Mouse (Mus musculus) hindbrain, embryonic 13.5 days (tissue): Measurements from ENCODE around the gene Slc6a8. TPM values are rescaled to one million over a fixed set of nuclear protein-coding genes. Genes with fewer than 3 reads are reported as not detected.

ENCODE experiments used
- ATAC-seq: fragments of 200-750 bp; cut with Nextera tagmentation; 2 replicates; pipeline ENCODE4 v1.8.0; 2017; ENCODE audit warnings: moderate TSS enrichment; ENCODE audit not compliant: low FRiP score
- H3K27ac ChIP-seq: fragments of 300-500 bp; sonication (generic); 2 replicates; pipeline ENCODE4 v1.5.1; 2015; ENCODE audit warnings: inconsistent platforms, mild to moderate bottlenecking, moderate library complexity
- H3K27me3 ChIP-seq: fragments of 300-500 bp; sonication (generic); 2 replicates; pipeline ENCODE4 v1.6.1; 2015; ENCODE audit warnings: mild to moderate bottlenecking, inconsistent platforms
- H3K36me3 ChIP-seq: fragments of 300-500 bp; sonication (generic); 2 replicates; pipeline ENCODE4 v1.6.1; 2015; ENCODE audit warnings: mild to moderate bottlenecking, inconsistent platforms
- H3K4me1 ChIP-seq: fragments of 300-500 bp; sonication (generic); replicated peaks from 2 replicates; pipeline ENCODE4 v1.6.1; 2015; ENCODE audit warnings: inconsistent platforms
- H3K4me2 ChIP-seq: fragments of 300-500 bp; sonication (generic); 2 replicates; pipeline ENCODE4 v1.6.1; 2015; ENCODE audit warnings: inconsistent platforms, mild to moderate bottlenecking, moderate library complexity
- H3K4me3 ChIP-seq: fragments of 300-500 bp; sonication (generic); 2 replicates; pipeline ENCODE4 v1.5.1; 2015; ENCODE audit warnings: mild to moderate bottlenecking, inconsistent platforms
- H3K9ac ChIP-seq: fragments of 300-500 bp; sonication (generic); 2 replicates; pipeline ENCODE4 v1.6.1; 2015; ENCODE audit warnings: mild to moderate bottlenecking, inconsistent platforms
- H3K9me3 ChIP-seq: fragments of 300-500 bp; sonication (generic); 2 replicates; pipeline ENCODE4 v1.6.1; 2016; ENCODE audit warnings: inconsistent platforms
- WGBS: fragments of 180-500 bp; shearing (Covaris S2); methylation state at CpG from one replicate; pipeline ENCODE4 v1.1.7; 2015; 5-methylcytosine and 5-hydroxymethylcytosine counted together
- polyA plus RNA-seq: library from polyadenylated mRNA; unstranded; fragments of >200 nt; fragmentation: Nextera tagmentation; extraction: Ambion mirVana; gene quantifications from 2 replicates; pipeline ENCODE4 v1.2.1, GENCODE M21; 2015

Gene Slc6a8
- polyA plus RNA-seq, 1 experiment from 2014 or later = 7.3 TPM

DNA sequence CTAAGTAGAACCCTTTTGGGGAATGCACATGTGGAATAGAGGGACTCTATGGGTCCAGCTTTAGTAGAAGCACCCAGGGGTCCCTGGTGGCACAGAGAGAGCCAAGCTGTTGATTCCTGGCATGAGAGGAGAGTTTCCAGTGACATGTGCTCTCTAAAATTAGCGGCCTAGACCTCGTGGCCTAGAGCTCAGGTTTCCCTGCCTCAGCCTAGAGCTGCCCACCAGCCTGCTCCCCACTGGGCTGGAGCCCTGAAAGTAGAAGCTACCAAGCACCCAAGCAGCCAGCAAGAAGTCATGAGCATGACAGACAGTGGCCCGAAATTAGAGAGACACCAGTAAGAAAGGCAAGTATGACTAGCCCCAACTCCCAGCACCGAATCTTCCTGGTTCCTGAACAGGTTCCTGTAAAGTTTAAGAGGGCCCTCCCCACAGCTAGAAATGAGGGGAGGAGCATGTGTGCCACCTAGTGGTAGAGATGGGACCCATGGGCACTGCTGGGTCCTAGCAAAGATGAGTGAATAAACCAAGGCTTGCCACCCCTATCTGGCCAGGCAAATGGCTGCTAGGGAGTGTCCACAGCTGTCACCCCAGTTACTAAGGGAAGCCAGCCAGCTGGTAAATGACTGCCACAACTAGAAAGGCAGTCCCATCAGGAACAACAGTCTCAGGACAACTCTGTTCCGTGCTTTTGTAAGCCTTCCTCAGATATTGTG, 18.1 kb downstream of the Slc6a8 start:
- 0 out of 2 replicates have a peak, but pooled peaks have one; percentile 24 for ATAC-seq
- H3K27ac ChIP-seq = no peak overlapping the region
- no peaks in the 10 kb centered on the region for H3K27me3 ChIP-seq
- 79% methylated on average over 5 of the region's 5 CpGs for WGBS
- no peak overlapping the region for H3K4me2 ChIP-seq
- no peak overlapping the region for H3K4me3 ChIP-seq
- no peak overlapping the region for H3K9ac ChIP-seq
- H3K36me3 ChIP-seq = peaks cover 23% of the 10 kb centered on the region
- no peaks in the 10 kb centered on the region for H3K4me1 ChIP-seq
- no peaks in the 10 kb centered on the region for H3K9me3 ChIP-seq

DNA sequence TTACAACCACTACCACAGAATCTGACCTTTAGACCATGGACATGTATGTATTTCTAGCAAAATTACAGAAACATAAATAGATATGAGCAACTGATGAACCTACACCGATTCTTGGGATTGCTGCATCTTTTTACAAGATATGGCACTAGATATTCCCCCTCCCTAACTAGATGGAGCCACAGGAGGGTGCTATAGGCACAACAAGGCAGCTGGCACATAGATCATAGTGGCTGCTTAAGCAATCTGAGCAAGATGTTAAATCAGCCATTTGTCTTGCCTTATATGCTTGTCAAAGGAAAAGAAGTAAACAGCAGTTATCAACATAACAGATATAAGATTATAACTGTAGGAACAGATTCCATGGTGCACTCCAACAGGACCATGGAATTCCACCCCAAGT, 27.5 kb downstream of the Slc6a8 start:
- H3K27ac ChIP-seq = no peak overlapping the region
- ATAC-seq = no peak
- H3K4me3 ChIP-seq = no peak overlapping the region
- H3K4me2 ChIP-seq = no peak overlapping the region
- no peaks in the 10 kb centered on the region for H3K4me1 ChIP-seq
- no peak overlapping the region for H3K9ac ChIP-seq
- H3K27me3 ChIP-seq = no peaks in the 10 kb centered on the region
- WGBS = 85% methylated on average over 1 of the region's 1 CpGs
- H3K36me3 ChIP-seq = peaks cover 9% of the 10 kb centered on the region; the same call in 1 of the 2 replicates
- no peaks in the 10 kb centered on the region for H3K9me3 ChIP-seq

DNA sequence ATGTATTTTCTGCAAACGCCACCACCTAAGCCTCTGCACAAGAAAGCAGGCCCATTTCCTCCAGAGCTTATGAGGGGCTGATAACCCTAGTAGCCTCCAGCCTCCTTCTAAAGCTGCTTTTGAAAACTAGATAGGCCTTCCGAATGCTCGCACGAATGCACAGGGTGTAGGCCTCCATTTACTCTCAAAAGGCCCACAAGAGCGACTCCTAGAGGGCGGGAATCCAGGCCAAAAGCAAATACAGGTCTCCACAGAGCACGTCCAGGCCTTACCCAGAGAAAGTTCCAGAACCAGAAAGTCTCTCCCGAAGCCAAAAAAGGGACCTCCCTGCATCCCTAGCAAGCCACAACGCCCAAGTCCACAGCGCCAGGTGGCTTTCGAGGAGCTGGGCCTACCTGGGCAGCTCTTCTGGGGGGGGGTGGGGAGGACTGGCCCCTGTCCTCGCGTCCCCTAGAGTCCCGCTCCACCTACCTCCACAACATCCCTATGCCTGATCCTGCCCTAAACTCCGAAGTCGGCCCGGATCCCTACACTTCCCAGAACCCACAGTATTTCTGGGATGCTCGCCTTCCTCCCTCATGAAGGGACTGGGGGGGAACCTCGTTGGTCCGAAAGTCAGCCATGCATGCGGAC, 42.6 kb downstream of the Slc6a8 start:
- Histone ChIP-seq H3K27me3 (no peaks in the 10 kb centered on the region), H3K36me3 (peaks cover 5% of the 10 kb centered on the region; the same call in 1 of the 2 replicates), H3K4me1 (peaks cover 38% of the 10 kb centered on the region), H3K4me3 (peak overlapping the region; percentile 48), H3K27ac (peak overlapping the region; percentile 79), H3K9me3 (no peaks in the 10 kb centered on the region), H3K4me2 (peak overlapping the region; percentile 67), H3K9ac (peak overlapping the region; percentile 69)
- WGBS = 25% methylated on average over 21 of the region's 21 CpGs
- ATAC-seq = peak; percentile 1

DNA sequence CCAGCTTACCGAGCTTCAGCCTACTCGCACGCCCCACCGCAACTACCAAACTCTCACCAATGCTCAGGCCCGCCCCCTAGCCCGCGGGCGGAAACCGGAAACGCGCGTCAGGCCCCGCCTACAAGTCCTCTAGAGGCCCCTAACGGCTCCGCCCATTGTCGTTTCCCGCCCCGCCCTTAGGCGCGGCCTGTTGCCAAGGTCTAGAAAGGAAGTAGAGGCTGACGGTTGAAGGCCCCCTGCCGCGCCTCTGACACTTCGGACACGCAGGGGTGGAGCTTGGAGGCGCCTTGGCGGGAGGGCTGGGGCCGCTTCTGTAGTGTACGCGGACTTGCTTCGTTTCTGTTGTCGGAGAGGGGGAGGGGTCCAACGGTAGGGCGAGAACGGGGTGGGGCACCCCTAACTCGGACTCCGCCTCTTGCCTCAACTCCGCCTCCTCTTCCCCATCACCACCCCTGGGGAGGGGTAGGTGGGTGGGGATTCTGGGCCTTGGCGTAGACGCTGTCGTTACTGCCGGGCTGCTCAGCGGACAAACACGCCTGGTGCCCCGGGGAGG, 43.2 kb downstream of the Slc6a8 start, which contains the start of the genes Bcap31 and Abcd1:
Gene Bcap31 (minus strand): TSS at position 67 of the 553 bp plus-strand sequence.
Gene Abcd1 (plus strand): TSS at position 489 of the 553 bp plus-strand sequence.
- H3K27me3 ChIP-seq = no peaks in the 10 kb centered on the region
- 11% methylated on average over 35 of the region's 45 CpGs for WGBS
- H3K9me3 ChIP-seq = no peaks in the 10 kb centered on the region
- H3K36me3 ChIP-seq = peaks cover 1% of the 10 kb centered on the region; the same call in 1 of the 2 replicates
- H3K27ac ChIP-seq = peak within 1 kb of the TSS; percentile 79
- H3K4me2 ChIP-seq = peak within 1 kb of the TSS; percentile 67
- H3K4me3 ChIP-seq = peak within 1 kb of the TSS; percentile 48
- H3K4me1 ChIP-seq = peaks cover 38% of the 10 kb centered on the region
- ATAC-seq = peak; percentile 94
- H3K9ac ChIP-seq = peak within 1 kb of the TSS; percentile 69

DNA sequence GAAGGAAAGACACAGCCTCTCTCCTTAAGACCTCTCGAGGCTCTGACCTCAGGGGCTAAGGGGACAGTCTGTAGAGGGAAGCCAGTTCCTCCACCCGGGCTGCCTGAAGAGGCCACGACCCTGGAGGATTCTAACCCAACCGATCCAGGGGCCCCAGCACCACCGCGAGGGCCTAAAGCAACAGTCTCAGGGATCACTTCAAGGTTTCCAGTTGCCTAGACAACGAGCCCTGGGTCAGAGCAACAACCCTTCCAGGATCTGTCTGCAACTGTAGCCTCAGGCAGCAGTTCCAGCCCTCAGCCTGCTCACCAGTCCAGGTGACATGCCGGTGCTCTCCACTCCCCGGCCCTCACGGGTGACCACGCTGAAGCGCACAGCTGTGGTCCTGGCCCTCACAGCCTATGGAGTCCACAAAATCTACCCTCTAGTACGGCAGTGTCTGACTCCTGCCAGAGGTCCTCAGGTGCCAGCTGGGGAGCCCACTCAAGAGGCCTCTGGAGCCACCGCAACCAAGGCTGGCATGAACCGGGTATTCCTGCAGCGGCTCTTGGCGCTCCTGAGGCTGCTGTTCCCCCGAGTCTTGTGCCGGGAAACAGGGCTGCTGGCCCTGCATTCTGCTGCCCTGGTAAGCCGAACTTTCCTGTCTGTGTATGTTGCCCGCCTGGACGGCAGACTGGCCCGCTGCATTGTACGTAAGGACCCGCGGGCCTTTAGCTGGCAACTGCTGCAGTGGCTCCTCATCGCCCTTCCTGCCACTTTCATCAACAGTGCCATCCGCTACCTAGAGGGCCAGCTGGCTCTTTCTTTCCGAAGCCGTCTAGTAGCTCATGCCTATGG, 44.0 kb downstream of the Slc6a8 start:
- no peaks in the 10 kb centered on the region for H3K9me3 ChIP-seq
- H3K27ac ChIP-seq = peak overlapping the region; percentile 79
- peak overlapping the region; percentile 48 for H3K4me3 ChIP-seq
- WGBS = 32% methylated on average over 29 of the region's 30 CpGs
- H3K9ac ChIP-seq = peak overlapping the region; percentile 69
- no peaks in the 10 kb centered on the region for H3K27me3 ChIP-seq
- H3K36me3 ChIP-seq = peaks cover 7% of the 10 kb centered on the region; the same call in 1 of the 2 replicates
- ATAC-seq = peak; percentile 60
- peaks cover 38% of the 10 kb centered on the region for H3K4me1 ChIP-seq
- H3K4me2 ChIP-seq = peak overlapping the region; percentile 67

DNA sequence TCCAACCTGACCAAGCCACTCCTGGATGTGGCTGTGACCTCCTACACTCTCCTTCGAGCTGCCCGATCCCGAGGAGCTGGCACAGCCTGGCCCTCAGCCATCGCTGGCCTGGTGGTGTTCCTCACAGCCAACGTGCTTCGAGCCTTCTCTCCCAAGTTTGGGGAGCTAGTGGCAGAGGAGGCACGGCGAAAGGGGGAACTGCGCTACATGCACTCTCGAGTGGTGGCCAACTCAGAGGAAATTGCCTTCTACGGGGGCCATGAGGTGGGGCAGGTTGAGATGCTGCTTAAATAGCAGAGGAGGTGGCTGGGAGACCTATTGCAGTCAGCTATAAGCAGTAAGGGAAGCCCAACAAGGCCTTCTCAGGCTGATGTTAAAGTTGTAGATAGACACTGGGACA, 44.7 kb downstream of the Slc6a8 start:
- 79% methylated on average over 11 of the region's 11 CpGs for WGBS
- Histone ChIP-seq H3K4me1 (peaks cover 38% of the 10 kb centered on the region), H3K4me3 (peak overlapping the region; percentile 48; the same call in 1 of the 2 replicates), H3K9ac (peak overlapping the region; percentile 24; the same call in 1 of the 2 replicates), H3K36me3 (peaks cover 7% of the 10 kb centered on the region; the same call in 1 of the 2 replicates), H3K27ac (no peak overlapping the region), H3K27me3 (no peaks in the 10 kb centered on the region), H3K9me3 (no peaks in the 10 kb centered on the region), H3K4me2 (peak overlapping the region; percentile 67)
- no peak for ATAC-seq

DNA sequence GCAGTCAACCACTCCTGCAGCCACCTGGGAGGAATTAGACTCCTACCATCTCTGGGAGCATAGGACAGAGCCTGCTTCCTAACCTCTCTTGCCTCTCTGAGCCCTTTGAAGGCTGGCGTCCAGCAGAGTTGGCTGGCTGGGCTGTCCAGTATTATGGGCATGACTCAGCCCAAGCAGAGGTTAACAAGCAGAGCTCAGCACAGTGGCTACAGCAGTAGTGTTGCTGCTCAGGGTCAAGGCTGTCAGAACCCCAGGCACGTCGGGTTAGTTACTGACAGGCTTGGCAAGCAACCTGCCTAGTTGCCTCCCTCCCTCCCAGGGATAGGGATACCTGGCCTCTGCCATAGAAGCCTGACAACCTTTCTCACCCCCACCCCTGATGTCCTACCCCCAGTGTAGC, 45.3 kb downstream of the Slc6a8 start:
- peak overlapping the region; percentile 23 for H3K4me2 ChIP-seq
- 45% methylated on average over 3 of the region's 3 CpGs for WGBS
- H3K9me3 ChIP-seq = no peaks in the 10 kb centered on the region
- H3K27ac ChIP-seq = no peak overlapping the region
- no peak for ATAC-seq
- H3K36me3 ChIP-seq = peaks cover 7% of the 10 kb centered on the region; the same call in 1 of the 2 replicates
- H3K27me3 ChIP-seq = no peaks in the 10 kb centered on the region
- no peak overlapping the region for H3K4me3 ChIP-seq
- H3K9ac ChIP-seq = 0 out of 2 replicates have a peak overlapping the region, but pooled peaks have one; percentile 24
- peaks cover 38% of the 10 kb centered on the region for H3K4me1 ChIP-seq

DNA sequence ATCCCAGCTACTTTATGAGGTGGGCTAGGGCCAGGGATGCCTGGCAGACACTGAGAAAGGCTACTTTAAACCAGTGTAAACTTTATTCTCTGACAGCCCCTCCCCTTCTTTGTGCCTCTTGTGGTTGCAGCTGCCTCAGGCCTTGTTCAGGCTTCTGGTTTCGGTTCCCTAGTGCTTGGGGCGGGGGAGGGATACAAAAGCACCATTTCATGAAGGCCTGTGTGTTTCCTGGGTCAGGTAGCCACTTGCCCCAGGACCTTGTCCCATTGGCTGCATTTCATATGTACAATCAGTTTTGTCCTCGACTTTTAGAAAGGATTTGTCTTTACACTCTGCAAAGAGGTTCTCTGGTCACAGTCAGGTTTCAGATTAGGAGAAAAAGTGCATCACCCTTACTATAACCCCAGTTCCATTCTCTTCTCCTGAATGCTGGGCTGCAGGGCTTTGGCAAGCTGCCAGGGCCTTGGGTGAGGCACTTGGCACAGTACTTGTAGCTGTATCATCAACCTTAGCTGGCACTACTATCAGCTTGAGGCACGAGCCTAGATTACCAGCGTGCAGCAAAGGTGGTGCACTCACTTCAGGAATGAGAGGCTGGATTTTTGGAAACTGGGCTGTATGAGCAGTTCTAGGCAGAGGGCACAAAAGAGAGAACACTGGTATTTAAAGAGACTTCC, 45.9 kb downstream of the Slc6a8 start:
- WGBS = 52% methylated on average over 4 of the region's 5 CpGs
- H3K4me3 ChIP-seq = no peak overlapping the region
- no peak overlapping the region; the same call in 1 of the 2 replicates for H3K9ac ChIP-seq
- ATAC-seq = no peak
- H3K36me3 ChIP-seq = peaks cover 7% of the 10 kb centered on the region; the same call in 1 of the 2 replicates
- H3K4me2 ChIP-seq = peak overlapping the region; percentile 23
- no peaks in the 10 kb centered on the region for H3K9me3 ChIP-seq
- H3K27ac ChIP-seq = no peak overlapping the region
- peaks cover 38% of the 10 kb centered on the region for H3K4me1 ChIP-seq
- no peaks in the 10 kb centered on the region for H3K27me3 ChIP-seq

DNA sequence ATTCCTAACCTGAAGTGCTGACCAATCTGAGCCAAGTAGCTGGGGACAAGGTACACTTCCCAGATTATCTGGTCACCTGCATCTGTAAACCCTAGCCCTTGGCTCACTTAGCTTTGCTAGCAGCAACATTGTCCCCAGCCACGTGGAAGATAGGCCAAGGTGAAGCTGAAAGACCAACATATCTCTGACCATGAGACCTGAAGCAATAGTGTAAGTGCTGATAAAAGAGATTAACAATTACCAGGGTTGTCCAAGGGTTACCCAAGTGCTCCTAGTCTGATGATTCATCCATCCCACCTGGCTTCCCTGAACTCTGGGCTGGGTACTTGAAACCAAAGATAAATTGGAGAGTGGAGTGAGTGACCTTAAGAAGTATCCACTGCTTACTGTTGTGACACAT, 58.0 kb downstream of the Slc6a8 start:
- WGBS = 50% methylated on average over 1 of the region's 1 CpGs
- Histone ChIP-seq H3K9ac (no peak overlapping the region), H3K36me3 (peaks cover 9% of the 10 kb centered on the region), H3K27me3 (no peaks in the 10 kb centered on the region), H3K9me3 (no peaks in the 10 kb centered on the region), H3K4me3 (no peak overlapping the region), H3K4me1 (no peaks in the 10 kb centered on the region), H3K27ac (no peak overlapping the region), H3K4me2 (no peak overlapping the region)
- no peak for ATAC-seq
